Mouse (Mus musculus) limb, embryonic 12.5 days (tissue): ENCODE data around the gene Tbxas1. TPM values are rescaled to one million over a fixed set of nuclear protein-coding genes. Genes with fewer than 3 reads are reported as not detected.

ENCODE experiments used
- ATAC-seq: fragments of 200-750 bp; cut with Nextera tagmentation; 2 replicates; pipeline ENCODE4 v1.8.0; 2017; ENCODE audit warnings: low read depth, moderate TSS enrichment; ENCODE audit not compliant: insufficient number of reproducible peaks, insufficient read depth, low FRiP score, low TSS enrichment
- H3K27ac ChIP-seq: fragments of 300-500 bp; sonication (generic); 2 replicates; pipeline ENCODE4 v1.5.1; 2016; ENCODE audit warnings: mild to moderate bottlenecking, moderate library complexity
- H3K27me3 ChIP-seq: fragments of 300-500 bp; sonication (generic); 2 replicates; pipeline ENCODE4 v1.6.1; 2016; ENCODE audit warnings: mild to moderate bottlenecking, moderate library complexity
- H3K36me3 ChIP-seq: fragments of 300-500 bp; sonication (generic); 2 replicates; pipeline ENCODE4 v1.6.1; 2016; ENCODE audit warnings: mild to moderate bottlenecking, moderate library complexity
- H3K4me1 ChIP-seq: fragments of 300-500 bp; sonication (generic); replicated peaks from 2 replicates; pipeline ENCODE4 v1.6.1; 2016
- H3K4me2 ChIP-seq: fragments of 300-500 bp; sonication (generic); 2 replicates; pipeline ENCODE4 v1.6.1; 2016; ENCODE audit warnings: mild to moderate bottlenecking, moderate library complexity
- H3K4me3 ChIP-seq: fragments of 300-500 bp; sonication (generic); replicated peaks from 2 replicates; pipeline ENCODE4 v1.5.1; 2016; ENCODE audit warnings: mild to moderate bottlenecking
- H3K9ac ChIP-seq: fragments of 300-500 bp; sonication (generic); replicated peaks from 2 replicates; pipeline ENCODE4 v1.6.1; 2016; ENCODE audit warnings: mild to moderate bottlenecking, moderate library complexity
- H3K9me3 ChIP-seq: fragments of 300-500 bp; sonication (generic); 2 replicates; pipeline ENCODE4 v1.6.1; 2016; ENCODE audit warnings: mild to moderate bottlenecking, moderate library complexity
- WGBS: fragments of 180-500 bp; shearing (Covaris S2); methylation state at CpG from one replicate; pipeline ENCODE4 v1.1.7; 2016; 5-methylcytosine and 5-hydroxymethylcytosine counted together
- polyA plus RNA-seq: library from polyadenylated mRNA; unstranded; fragments of >200 nt; fragmentation: Nextera tagmentation; extraction: Ambion mirVana; gene quantifications from 2 replicates; pipeline ENCODE4 v1.2.1, GENCODE M21; 2016

The Tbxas1 gene
- polyA plus RNA-seq, 1 experiment from 2014 or later: 1.1 TPM

DNA sequence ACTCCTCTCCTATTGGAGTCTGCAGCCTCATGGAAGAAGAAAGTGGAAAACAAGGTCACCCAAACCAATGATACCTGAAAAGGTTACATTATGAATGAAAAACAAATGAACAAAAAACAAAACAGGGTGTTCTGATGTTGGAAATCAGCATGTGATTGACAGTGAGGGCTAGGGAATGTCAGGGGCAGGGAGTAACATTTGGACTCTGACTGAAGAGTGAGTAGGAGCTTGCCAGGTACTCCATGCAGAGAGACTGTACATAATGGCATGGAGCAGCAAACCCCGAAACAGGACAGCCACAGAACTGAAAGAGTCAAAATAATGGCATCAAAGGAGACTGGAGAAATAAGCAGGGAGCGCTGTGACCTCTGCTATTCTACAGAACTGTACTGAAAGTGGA, 14.9 kb upstream of the Tbxas1 start:
- H3K27ac ChIP-seq: no peak overlapping the region
- no peak overlapping the region for H3K4me2 ChIP-seq
- H3K9ac ChIP-seq: no peak overlapping the region
- no peak overlapping the region for H3K4me3 ChIP-seq
- 89% methylated on average over 2 of the region's 2 CpGs for WGBS
- H3K27me3 ChIP-seq: no peaks in the 10 kb centered on the region
- H3K9me3 ChIP-seq: no peaks in the 10 kb centered on the region
- H3K36me3 ChIP-seq: no peaks in the 10 kb centered on the region
- ATAC-seq: no peak
- peaks cover 32% of the 10 kb centered on the region for H3K4me1 ChIP-seq

- Histone ChIP-seq H3K27me3 (no peaks in the 10 kb centered on the region), H3K9ac (no peak overlapping the region), H3K27ac (no peak overlapping the region), H3K36me3 (no peaks in the 10 kb centered on the region), H3K4me2 (no peak overlapping the region), H3K4me1 (peaks cover 39% of the 10 kb centered on the region), H3K9me3 (no peaks in the 10 kb centered on the region), H3K4me3 (no peak overlapping the region)
- 32% methylated on average over 3 of the region's 3 CpGs for WGBS
- ATAC-seq: no peak
Measured at GRCm38 (mm10) chr6:38863595-38863994, 11.6 kb upstream of the Tbxas1 start.

DNA sequence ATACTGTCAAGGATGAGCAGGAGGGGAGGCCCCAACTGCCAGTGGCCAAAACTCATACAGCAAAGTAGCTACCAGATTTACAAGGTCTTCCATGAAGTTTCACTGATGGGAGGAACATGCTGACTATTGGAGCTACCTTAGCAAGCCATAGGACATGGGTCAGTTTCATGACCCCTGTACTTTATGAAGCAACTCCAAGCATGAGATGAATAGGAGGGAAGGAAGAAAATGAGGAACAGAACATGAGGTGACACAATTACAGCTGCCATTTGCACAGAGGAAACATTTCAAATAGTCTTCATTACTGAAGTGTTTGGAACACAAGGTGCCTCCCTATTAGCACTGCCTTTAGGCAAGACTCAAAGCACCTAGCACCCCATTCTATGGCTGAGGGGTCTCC, 9.4 kb upstream of the Tbxas1 start:
- Histone ChIP-seq H3K4me1 (peaks cover 34% of the 10 kb centered on the region), H3K27me3 (no peaks in the 10 kb centered on the region), H3K4me2 (no peak overlapping the region), H3K4me3 (no peak overlapping the region), H3K9ac (no peak overlapping the region), H3K27ac (no peak overlapping the region), H3K36me3 (peaks cover 7% of the 10 kb centered on the region; the same call in 1 of the 2 replicates), H3K9me3 (no peaks in the 10 kb centered on the region)
- no peak for ATAC-seq

- Histone ChIP-seq H3K4me3 (no peak overlapping the region), H3K4me2 (no peak overlapping the region), H3K27ac (no peak overlapping the region), H3K9me3 (no peaks in the 10 kb centered on the region), H3K36me3 (peaks cover 7% of the 10 kb centered on the region; the same call in 1 of the 2 replicates), H3K4me1 (peaks cover 34% of the 10 kb centered on the region), H3K27me3 (no peaks in the 10 kb centered on the region), H3K9ac (no peak overlapping the region)
- WGBS: 86% methylated on average over 1 of the region's 1 CpGs
- no peak for ATAC-seq
Measured at GRCm38 (mm10) chr6:38866357-38866756, 8.8 kb upstream of the Tbxas1 start.

GRCm38 (mm10) chr6:38866761-38867160, 8.4 kb upstream of the Tbxas1 start:
- 59% methylated on average over 2 of the region's 2 CpGs for WGBS
- no peak overlapping the region for H3K9ac ChIP-seq
- no peak for ATAC-seq
- peaks cover 11% of the 10 kb centered on the region; the same call in 1 of the 2 replicates for H3K36me3 ChIP-seq
- no peak overlapping the region for H3K4me3 ChIP-seq
- H3K27ac ChIP-seq: no peak overlapping the region
- H3K4me2 ChIP-seq: no peak overlapping the region
- no peaks in the 10 kb centered on the region for H3K27me3 ChIP-seq
- peaks cover 38% of the 10 kb centered on the region for H3K4me1 ChIP-seq
- H3K9me3 ChIP-seq: no peaks in the 10 kb centered on the region

DNA sequence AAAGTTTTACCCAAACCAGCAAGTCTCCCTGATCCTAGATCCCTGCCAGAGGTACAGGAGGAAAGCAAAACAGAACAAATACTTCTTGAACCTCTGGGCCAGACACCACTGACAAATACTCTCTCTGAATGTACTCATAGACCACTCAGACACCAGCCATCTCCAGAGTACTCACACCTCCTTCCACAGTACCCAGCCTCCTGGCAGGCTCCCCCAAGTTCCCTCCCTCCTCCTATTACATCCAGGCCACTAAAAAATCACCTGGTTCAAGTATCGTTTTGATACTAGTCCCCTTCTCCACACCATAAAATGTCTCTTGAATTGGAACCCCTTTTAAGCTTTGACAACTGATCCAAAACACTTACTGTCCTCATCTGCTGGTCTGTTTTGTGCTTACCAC, 7.9 kb upstream of the Tbxas1 start:
- Histone ChIP-seq H3K9me3 (no peaks in the 10 kb centered on the region), H3K4me2 (no peak overlapping the region), H3K36me3 (peaks cover 13% of the 10 kb centered on the region; the same call in 1 of the 2 replicates), H3K9ac (no peak overlapping the region), H3K4me3 (no peak overlapping the region), H3K27me3 (no peaks in the 10 kb centered on the region), H3K27ac (no peak overlapping the region), H3K4me1 (peaks cover 44% of the 10 kb centered on the region)
- WGBS: 46% methylated on average over 1 of the region's 1 CpGs
- ATAC-seq: no peak

DNA sequence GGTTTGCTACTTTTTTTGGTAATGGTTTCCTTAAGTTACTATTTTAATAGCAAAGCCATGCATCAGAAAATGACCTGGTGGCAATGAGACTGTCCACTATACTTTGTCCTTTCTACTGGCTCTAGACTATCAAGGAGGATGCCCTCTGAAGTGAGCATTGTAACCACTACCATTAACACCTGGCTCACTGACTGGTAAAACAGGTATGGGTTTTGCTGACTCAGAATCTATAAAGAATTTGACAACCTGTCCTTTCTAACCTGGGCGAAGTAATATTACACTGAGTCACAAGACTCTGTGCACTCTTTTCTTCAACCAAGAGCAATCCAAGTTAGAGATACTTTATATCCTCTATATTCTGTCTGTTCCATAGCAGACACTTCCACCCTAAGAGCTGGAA, 6.2 kb upstream of the Tbxas1 start:
- no peaks in the 10 kb centered on the region for H3K27me3 ChIP-seq
- H3K4me2 ChIP-seq: no peak overlapping the region
- peaks cover 56% of the 10 kb centered on the region for H3K4me1 ChIP-seq
- H3K4me3 ChIP-seq: no peak overlapping the region
- H3K27ac ChIP-seq: no peak overlapping the region
- peaks cover 13% of the 10 kb centered on the region; the same call in 1 of the 2 replicates for H3K36me3 ChIP-seq
- no peaks in the 10 kb centered on the region for H3K9me3 ChIP-seq
- WGBS: 94% methylated on average over 1 of the region's 1 CpGs
- no peak for ATAC-seq
- H3K9ac ChIP-seq: no peak overlapping the region

DNA sequence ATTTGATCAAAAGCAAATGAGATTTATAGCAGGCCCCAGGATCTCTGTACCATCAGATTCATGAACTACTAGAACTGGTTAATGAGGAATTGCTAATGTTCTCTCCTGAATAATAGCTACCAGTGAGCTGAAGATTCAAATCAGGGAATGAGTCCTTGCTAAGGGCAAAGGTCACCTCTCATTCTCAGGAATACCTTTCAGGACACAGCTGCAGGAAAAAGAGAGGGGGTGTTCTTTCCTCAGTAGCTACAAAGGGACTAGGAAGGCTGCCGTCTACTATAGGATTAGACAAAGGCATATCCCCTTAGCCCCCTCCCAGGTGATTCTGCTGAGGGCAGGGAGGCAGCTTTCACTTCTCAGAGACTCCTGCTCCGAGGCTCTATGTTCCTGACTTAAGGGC, 5.1 kb upstream of the Tbxas1 start:
- ATAC-seq: no peak
- Histone ChIP-seq H3K27me3 (no peaks in the 10 kb centered on the region), H3K4me2 (no peak overlapping the region), H3K4me3 (no peak overlapping the region), H3K4me1 (peaks cover 49% of the 10 kb centered on the region), H3K36me3 (peaks cover 13% of the 10 kb centered on the region; the same call in 1 of the 2 replicates), H3K27ac (no peak overlapping the region), H3K9ac (no peak overlapping the region), H3K9me3 (no peaks in the 10 kb centered on the region)
- WGBS: 37% methylated on average over 2 of the region's 2 CpGs

- Histone ChIP-seq H3K4me1 (peaks cover 40% of the 10 kb centered on the region), H3K9me3 (no peaks in the 10 kb centered on the region), H3K4me3 (no peak overlapping the region), H3K9ac (no peak overlapping the region), H3K4me2 (no peak overlapping the region), H3K27ac (no peak overlapping the region), H3K36me3 (peaks cover 13% of the 10 kb centered on the region; the same call in 1 of the 2 replicates), H3K27me3 (no peaks in the 10 kb centered on the region)
- ATAC-seq: no peak
- 56% methylated on average over 7 of the region's 7 CpGs for WGBS
Measured at GRCm38 (mm10) chr6:38871051-38871450, 4.2 kb upstream of the Tbxas1 start.

- H3K4me2 ChIP-seq: peak overlapping the region; percentile 59
- H3K9ac ChIP-seq: peak overlapping the region; percentile 99; the same call in 1 of the 2 replicates
- H3K36me3 ChIP-seq: peaks cover 13% of the 10 kb centered on the region; the same call in 1 of the 2 replicates
- peak overlapping the region; percentile 98; the same call in 1 of the 2 replicates for H3K27ac ChIP-seq
- no peaks in the 10 kb centered on the region for H3K27me3 ChIP-seq
- no peak for ATAC-seq
- H3K4me1 ChIP-seq: peaks cover 35% of the 10 kb centered on the region
- H3K9me3 ChIP-seq: no peaks in the 10 kb centered on the region
- peak overlapping the region; percentile 99 for H3K4me3 ChIP-seq
- 71% methylated on average over 1 of the region's 1 CpGs for WGBS
Measured at GRCm38 (mm10) chr6:38873316-38873715, 1.9 kb upstream of the Tbxas1 start.

GRCm38 (mm10) chr6:38874035-38874434, 1.2 kb upstream of the Tbxas1 start:
- Histone ChIP-seq H3K9ac (peak overlapping the region; percentile 99), H3K9me3 (no peaks in the 10 kb centered on the region), H3K4me3 (peak overlapping the region; percentile 99), H3K4me2 (peak overlapping the region; percentile 59), H3K36me3 (peaks cover 13% of the 10 kb centered on the region; the same call in 1 of the 2 replicates), H3K4me1 (peaks cover 35% of the 10 kb centered on the region), H3K27ac (peak overlapping the region; percentile 98), H3K27me3 (0 out of 2 replicates have a peak, but pooled peaks cover 2% of the 10 kb centered on the region)
- 0 out of 2 replicates have a peak, but pooled peaks have one; percentile 20 for ATAC-seq
- 20% methylated on average over 8 of the region's 8 CpGs for WGBS
